ENCODE assay signal across 11 mouse cellular contexts in the genomic region with DNA sequence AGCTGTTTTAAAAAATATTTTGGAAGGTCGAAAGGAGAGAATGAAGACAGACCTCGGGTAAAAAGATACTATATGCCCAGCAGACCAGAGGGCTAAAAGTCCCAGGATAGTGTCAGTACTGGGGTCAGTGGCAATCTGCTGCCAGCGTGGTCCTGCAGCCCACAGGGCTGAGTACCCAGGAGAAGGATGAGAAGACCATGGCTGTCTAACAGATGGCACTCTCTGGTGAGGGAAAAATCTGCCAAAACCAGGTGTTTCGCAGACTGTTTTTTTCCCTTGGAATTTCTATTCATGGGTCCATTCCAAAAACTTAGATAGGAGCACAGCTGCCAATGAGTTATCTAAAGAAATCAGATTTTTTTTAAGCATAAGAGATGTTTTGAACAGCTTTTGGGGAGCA.
"Had no signal": no experiment of that assay in that cellular context is flagged by ENCODE, and none has a peak within 500 bp of the region (broad histone marks: within the 10 kb centered on the region; RNA-seq: fewer than 3 reads in every experiment).

No protein-coding gene starts in this region.

- H3K4me1 ChIP-seq: limb, embryonic 13.5 days; midbrain, embryonic 15.5 days; neural tube, embryonic 12.5 days had no signal

- H3K36me3 ChIP-seq: limb, embryonic 13.5 days; midbrain, embryonic 15.5 days; neural tube, embryonic 12.5 days had no signal

- DNase-seq: kidney, adult 9 months; kidney, postnatal 36 days; lung, adult 2 months; lung, postnatal 36 days; thymus, postnatal 36 days had no signal

- ATAC-seq: lung, postnatal 0 days; midbrain, embryonic 15.5 days had no signal

- H3K4me3 ChIP-seq: limb, embryonic 13.5 days; midbrain, embryonic 15.5 days; neural tube, embryonic 12.5 days had no signal

- H3K27ac ChIP-seq: kidney, postnatal 0 days; limb, embryonic 13.5 days; liver, embryonic 14.5 days; midbrain, embryonic 15.5 days; neural tube, embryonic 12.5 days had no signal

- H3K27me3 ChIP-seq: limb, embryonic 13.5 days; midbrain, embryonic 15.5 days; neural tube, embryonic 12.5 days had no signal

- H3K9me3 ChIP-seq: limb, embryonic 13.5 days; midbrain, embryonic 15.5 days; neural tube, embryonic 12.5 days had no signal
